Mouse (Mus musculus): Measurements from ENCODE around the gene Scd2.
"Not testable (repeated sequence)": the region's sequence is repeated elsewhere in the genome, so short reads cannot be mapped to it uniquely, and the experiment has no call there.

The Scd2 gene

DNA sequence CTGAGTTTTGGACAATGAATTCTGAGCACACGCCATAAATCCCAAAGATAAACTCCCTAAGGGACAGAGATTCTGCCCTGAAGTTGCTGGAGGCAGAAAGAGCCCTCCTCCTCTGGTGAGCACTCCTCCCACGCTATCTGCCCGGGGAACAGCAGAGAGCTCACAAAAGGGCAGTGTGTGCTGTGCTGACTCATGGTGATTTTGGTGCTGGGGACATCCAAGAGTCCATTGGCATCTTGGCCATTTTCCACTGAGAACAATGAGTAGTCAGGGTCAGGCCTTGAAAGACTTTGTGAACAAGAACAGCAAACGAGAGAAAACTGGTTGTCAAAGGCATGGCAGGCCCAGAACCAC is 18.5 kb downstream of the Scd2 start:
- DNase-seq (ENCODE audit: low read depth, low spot score) = no peak

- DNase-seq (ENCODE audit: low read depth, low spot score) = no peak
Observed at GRCm38 (mm10) chr19:44313066-44313465, 19.6 kb downstream of the Scd2 start.

- peak; percentile 78 for DNase-seq (ENCODE audit: low read depth, low spot score)
Observed at GRCm38 (mm10) chr19:44314327-44314759, 20.9 kb downstream of the Scd2 start.

DNA sequence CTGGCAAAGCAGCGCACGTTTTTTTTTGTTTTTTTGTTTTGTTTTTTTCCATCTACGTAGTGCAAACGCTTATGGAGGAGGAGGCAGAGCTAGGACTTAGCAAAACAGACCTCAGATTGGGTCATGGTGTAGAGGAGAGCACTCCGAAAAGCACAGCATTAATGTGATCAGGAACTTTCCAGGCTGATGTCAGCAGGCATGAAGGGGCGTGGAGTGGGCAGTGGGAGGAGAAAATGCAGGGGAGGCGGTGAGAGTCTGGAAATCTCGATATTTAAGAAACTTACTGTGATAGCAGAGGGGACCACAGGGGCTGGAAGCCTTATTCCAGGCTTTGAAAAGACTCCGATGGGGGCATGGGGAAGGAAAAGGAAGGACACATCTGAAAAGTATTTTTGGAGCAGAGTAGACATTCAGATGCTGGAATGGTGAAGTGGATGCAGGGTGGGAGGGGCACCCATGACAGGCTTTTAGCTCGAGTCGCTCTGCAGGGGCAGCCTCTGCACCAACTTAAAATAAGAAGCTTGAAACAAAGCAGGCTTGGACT is 21.5 kb downstream of the Scd2 start:
- DNase-seq (ENCODE audit: low read depth, low spot score) = peak; percentile 73

DNA sequence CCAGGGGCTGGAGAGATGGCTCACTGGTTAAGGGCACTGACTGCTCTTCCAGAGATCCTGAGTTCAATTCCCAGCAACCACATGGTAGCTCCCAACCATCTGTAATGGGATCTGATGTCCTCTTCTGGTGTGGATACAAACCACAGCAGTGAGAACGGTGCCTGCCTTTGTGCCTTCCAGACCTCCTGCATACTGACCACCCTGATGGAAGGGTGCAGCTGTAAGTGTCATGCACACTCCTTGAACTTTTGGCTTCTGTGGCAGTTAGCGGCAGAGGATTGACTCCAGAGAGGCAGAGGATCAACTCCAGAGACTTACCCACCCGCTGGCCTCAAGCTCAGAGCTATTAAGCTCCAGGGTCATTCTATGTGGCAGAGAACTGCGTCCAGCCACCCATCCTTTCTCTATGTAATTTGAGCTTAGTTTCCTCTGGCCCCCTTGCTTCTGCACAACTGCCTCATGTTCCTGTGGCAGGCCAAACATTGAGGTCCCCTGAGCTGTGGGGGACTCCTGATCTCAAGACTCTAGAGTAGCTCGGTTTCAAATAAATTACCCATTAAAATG is 23.4 kb downstream of the Scd2 start:
- DNase-seq (ENCODE audit: low read depth, low spot score) = no peak

DNA sequence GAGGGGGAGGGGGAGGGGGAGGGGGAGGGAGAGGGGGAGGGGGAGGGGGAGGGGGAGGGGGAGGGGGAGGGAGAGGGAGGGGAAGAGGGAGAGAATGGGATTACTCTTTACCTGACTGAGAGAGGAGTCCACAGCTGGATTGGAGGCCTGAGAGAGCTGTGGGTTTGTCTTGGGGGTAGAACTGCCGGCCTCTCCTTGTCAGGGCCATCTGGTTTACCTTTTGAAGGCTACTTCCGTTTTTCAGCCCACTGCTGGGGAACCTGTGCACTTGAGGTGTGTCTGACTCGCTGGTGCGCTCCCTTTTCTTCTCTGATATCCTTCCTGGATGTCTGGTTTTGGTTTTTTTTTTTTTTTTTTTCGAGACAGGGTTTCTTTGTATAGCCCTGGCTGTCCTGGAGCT is 23.9 kb downstream of the Scd2 start:
- DNase-seq (ENCODE audit: low read depth, low spot score) = peak; percentile 34

DNA sequence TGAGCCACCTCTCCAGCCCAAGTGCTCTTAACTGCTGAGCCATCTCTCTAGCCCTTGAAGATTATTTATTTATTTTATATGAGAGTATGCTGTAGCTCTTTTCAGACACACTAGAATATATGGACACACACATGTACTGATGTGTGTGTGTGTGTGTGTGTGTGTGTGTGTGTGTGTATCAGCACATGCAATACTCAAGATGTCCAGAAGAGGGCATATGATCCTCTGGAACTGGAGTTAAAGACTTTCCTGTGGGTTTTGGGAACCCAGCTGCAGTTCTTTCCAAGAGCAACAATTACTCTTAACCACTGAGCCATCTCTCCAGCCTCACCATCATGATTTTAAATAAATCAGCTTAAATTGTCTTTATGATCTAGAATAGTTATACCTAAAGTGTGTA is 25.1 kb downstream of the Scd2 start:
- no peak for DNase-seq (ENCODE audit: low read depth, low spot score)

GRCm38 (mm10) chr19:44320316-44320715 is 26.8 kb downstream of the Scd2 start:
- DNase-seq (ENCODE audit: low read depth, low spot score) = no peak

GRCm38 (mm10) chr19:44321201-44321600 is 27.7 kb downstream of the Scd2 start:
- no peak for DNase-seq (ENCODE audit: low read depth, low spot score)

- no peak for DNase-seq (ENCODE audit: low read depth, low spot score)
Observed at GRCm38 (mm10) chr19:44321631-44322030, 28.2 kb downstream of the Scd2 start.

DNA sequence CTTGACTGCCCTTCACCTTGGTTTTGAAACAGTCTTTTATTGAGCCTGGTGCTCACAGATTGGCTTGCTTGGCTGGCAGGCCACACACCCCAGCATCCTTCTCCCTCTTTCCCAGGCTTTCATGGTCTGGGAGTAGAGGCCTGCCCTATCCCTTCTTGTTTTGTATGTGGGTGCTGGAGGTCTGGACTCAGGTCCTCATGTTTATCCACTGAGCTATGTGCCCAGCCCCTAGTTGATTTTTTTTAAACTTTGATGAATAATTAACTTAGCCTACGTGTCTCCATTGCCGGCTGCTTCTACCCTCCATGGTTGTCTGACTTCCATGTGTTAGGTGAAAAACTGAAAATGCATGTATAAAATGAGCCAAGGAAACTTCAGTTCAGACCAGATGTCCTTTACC is 36.1 kb downstream of the Scd2 start:
- no peak for DNase-seq (ENCODE audit: low read depth, low spot score)

- DNase-seq (ENCODE audit: low read depth, low spot score) = not testable (repeated sequence)
Observed at GRCm38 (mm10) chr19:44331128-44331527, 37.7 kb downstream of the Scd2 start.

DNA sequence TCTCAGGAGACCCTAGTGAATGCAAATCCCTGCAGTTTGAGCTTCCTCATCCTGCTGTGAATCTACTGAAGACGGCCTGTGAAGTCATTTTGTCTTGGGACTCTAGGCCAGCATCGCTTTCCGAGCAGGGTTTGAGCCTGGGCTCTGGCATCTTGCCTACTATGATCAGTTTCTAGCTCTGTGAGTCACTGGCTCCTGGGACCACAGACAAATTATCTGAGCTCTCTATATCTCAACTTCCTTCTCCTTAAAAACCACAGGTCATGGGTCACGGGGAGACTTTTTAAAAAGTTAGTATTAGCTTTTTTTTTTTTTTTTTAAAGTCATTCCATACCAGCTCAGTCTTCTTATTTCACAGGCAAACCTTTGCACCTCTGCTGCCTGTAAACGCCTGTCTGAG is 38.4 kb downstream of the Scd2 start:
- DNase-seq (ENCODE audit: low read depth, low spot score) = no peak

GRCm38 (mm10) chr19:44332326-44332725 is 38.9 kb downstream of the Scd2 start:
- no peak for DNase-seq (ENCODE audit: low read depth, low spot score)

- DNase-seq (ENCODE audit: low read depth, low spot score) = no peak
Observed at GRCm38 (mm10) chr19:44332833-44333623, 39.6 kb downstream of the Scd2 start, which contains the start of gene Scd4. Gene Scd4 (plus strand): TSS chr19:44333092.

DNA sequence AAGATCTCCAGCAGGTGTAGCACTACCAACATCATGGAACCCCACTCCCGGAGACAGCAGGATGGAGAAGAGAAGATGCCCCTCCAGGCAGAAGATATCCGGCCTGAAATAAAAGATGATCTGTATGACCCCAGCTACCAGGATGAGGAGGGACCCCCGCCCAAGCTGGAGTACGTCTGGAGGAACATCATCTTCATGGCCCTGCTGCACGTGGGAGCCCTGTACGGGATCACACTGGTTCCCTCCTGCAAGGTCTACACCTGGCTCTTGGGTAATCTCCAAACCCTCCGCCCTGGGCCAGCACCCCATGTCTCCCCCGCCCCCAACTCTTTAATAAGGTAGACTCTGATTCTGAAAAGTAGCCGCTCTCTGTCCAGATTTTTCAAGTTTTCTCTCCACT is 40.5 kb downstream of the Scd2 start:
- DNase-seq (ENCODE audit: low read depth, low spot score) = no peak

- DNase-seq (ENCODE audit: low read depth, low spot score) = no peak
Observed at GRCm38 (mm10) chr19:44335876-44336662, 42.6 kb downstream of the Scd2 start.

DNA sequence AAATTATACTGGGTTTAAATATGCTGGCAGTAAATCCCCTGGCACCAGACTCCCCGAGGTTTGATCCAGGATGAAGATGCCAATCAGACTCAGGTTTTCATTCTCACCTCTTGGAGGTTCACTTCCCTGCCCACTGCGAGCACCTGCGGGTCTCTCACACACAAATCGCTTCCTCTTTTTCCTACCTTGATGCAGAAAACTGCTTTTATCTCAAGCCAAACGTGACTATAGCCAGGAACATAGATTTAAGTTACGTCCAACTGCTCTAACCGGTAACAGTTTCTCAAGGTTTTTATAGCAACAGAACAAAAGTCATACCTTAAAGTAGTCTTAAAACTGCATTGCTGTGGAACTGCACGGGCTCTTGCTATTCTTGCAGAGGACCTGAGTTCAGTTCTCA is 56.2 kb downstream of the Scd2 start:
- DNase-seq (ENCODE audit: low read depth, low spot score) = no peak

- DNase-seq (ENCODE audit: low read depth, low spot score) = no peak
Observed at GRCm38 (mm10) chr19:44351756-44352155, 58.3 kb downstream of the Scd2 start.

Data from CD4-positive helper T cell, adult 2 months (primary cell).